Mouse (Mus musculus) thymus, adult 2 months (tissue): Measurements from ENCODE around the gene Mrpl10.

Experiments used
- CTCF ChIP-seq: fragments of 200-500 bp; IDR thresholded peaks from 2 replicates; pipeline ENCODE4 v1.5.1; 2012; ENCODE audit warnings: mild to moderate bottlenecking, control low read depth, low read length, moderate library complexity, borderline replicate concordance; ENCODE audit not compliant: control insufficient read depth, poor library complexity, insufficient read depth; ENCODE audit errors: extremely low read depth
- POLR2A ChIP-seq: fragments of 200-500 bp; IDR thresholded peaks from 2 replicates; pipeline ENCODE4 v1.6.1; 2012; ENCODE audit warnings: mild to moderate bottlenecking, low read length, control low read depth, moderate library complexity; ENCODE audit not compliant: control insufficient read depth, poor library complexity, insufficient read depth; ENCODE audit errors: extremely low read depth

GRCm38 (mm10) chr11:97074235-97074634 lies 32.9 kb downstream of the Mrpl10 start:
- no peak for TF ChIP-seq CTCF
- TF ChIP-seq POLR2A: no peak
